Mouse (Mus musculus): ENCODE measurements around the gene Sdhaf2. TPM values are rescaled to one million over a fixed set of nuclear protein-coding genes. Genes with fewer than 3 reads are reported as not detected.
A peak's percentile ranks its signal among the peaks of the same experiment; 100 is the strongest.

Sdhaf2 gene
- total RNA-seq, 4 experiments from 2014 or later: 47.2 to 53.6 (median 48.0) TPM

DNA sequence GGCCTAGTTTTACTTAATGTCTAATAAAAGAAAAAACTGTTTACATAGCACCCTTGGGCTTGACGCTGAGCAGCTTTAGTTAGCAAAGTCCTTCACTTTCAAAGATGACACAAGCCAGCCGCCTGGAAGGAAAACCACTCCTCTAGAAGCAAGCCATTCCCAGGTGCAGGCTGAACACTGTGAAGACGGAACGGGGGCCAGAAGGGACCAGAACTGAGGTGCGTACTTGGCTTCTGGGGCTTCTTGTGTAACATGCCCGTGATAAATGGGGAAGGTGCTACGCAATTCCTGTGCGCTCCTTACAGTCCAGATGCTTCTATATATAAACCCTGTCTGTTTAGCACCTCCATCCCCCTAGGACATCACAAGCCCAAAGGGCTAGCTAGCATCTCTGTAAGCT lies 25.4 kb downstream of the Sdhaf2 start:
- no peak for DNase-seq (ENCODE audit: low spot score in 2 of 2)

DNA sequence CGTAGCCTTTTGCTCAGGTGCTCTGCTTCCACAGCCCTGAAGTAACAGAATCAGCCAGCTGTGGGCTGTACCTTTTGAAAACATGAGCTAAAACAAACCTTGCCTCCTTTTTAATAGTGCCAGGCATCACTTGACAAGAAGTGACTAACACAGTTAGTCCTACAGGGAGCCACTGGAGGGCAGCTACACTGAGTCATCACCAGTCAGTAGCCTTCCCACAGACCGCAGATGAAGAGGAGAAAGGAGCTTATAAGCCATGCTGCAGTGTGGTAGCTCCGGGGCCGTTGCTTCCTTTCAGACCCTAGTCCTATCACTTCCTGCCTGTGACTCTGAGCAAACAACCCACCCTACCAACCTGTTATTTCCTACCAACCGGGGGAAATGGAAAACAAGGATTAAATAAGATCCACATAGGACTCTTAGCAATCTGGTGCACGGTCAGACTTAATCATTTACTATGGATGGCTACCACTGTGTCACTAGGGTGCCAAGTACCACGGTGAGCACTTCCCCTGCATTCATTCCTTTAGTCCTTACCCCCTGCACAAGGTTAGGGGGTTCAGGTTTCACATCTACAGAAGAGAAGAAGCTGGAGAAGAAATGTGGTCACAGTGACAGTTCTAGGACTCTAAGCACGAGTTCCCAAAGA lies 28.3 kb downstream of the Sdhaf2 start:
- no peak for DNase-seq (ENCODE audit: low spot score in 2 of 2)

GRCm38 (mm10) chr19:10496976-10497375 lies 29.0 kb downstream of the Sdhaf2 start:
- no peak for DNase-seq (ENCODE audit: low spot score in 2 of 2)

DNA sequence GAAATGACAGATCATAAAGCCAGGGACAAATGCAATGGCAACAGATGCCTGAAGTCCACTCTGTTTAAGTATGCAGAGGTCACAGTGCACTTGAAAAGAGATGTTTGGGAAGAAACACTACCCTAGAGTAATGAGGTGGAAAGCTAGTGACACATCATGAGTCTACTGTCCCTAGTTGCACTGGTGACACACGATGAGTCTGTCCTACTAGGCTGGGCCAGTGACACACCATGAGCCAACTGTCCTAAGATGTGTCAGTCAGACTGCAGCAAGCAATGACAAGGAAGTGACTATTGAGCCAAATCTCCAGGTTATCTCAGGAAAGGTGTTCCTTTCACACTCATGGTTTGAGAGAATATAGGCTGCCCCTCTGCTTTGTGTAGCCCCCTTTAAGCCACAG lies 30.3 kb downstream of the Sdhaf2 start:
- no peak for DNase-seq (ENCODE audit: low spot score in 2 of 2)

DNA sequence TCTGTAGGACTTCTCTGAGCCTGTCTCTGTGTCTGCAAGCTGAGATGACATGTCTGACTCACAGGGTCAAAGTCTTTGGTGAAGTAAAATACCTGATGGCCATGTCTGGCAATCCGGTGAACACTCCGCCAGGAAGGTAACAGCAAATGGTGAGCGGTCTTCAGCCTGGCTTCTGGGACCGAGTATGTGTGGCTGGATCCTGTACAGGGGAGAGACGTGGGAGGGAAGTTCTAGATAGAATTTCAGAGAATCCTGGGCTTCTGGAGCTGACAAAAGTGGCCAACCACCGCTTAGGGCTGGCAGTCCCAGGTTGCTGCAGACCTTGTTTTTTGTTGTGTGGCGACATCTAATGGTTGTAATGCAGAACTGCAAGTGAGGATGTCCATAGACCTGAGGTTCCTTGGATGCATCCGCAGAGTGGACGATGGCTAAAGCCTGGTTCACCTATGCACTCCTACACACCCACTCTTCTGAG lies 39.6 kb downstream of the Sdhaf2 start:
- DNase-seq (ENCODE audit: low spot score in 2 of 2): peak; percentile 13 to 14

- no peak for DNase-seq (ENCODE audit: low spot score in 2 of 2)
These were observed 43.2 kb downstream of the Sdhaf2 start, which contains the start of gene Ppp1r32 for GRCm38 (mm10) chr19:10482703-10483102. Ppp1r32 (minus strand) TSS chr19:10482928.

- DNase-seq (ENCODE audit: low spot score in 2 of 2): no peak
These were observed 46.4 kb downstream of the Sdhaf2 start for GRCm38 (mm10) chr19:10479541-10479940.

- no peak for DNase-seq (ENCODE audit: low spot score in 2 of 2)
These were observed 52.2 kb downstream of the Sdhaf2 start for GRCm38 (mm10) chr19:10473779-10474178.

- DNase-seq (ENCODE audit: low spot score in 2 of 2): no peak
These were observed 53.0 kb downstream of the Sdhaf2 start for GRCm38 (mm10) chr19:10472958-10473357.

GRCm38 (mm10) chr19:10469171-10469658 lies 56.7 kb downstream of the Sdhaf2 start:
- DNase-seq (ENCODE audit: low spot score in 2 of 2): no peak

DNA sequence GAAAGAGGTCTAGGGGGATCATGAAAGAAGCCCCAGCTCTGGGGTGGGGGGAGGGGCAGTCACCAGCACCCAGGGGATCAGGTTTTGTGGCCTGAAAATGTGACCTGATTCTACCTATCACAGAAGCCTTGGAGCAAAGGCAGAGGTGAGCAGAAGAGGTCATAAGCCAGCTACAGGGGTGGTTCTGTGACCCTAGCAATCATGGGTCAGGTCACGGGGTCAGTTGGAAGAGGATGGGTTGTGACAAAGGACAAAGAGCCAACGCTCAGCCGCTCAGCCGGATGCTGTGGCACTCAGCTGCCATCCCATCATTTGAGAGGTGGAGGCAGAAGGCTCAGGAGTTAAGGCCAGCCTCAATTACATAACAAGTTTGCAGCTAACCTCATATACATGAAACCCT lies 61.5 kb downstream of the Sdhaf2 start:
- DNase-seq (ENCODE audit: low spot score in 2 of 2): no peak

- no peak for DNase-seq (ENCODE audit: low spot score in 2 of 2)
These were observed 64.4 kb downstream of the Sdhaf2 start for GRCm38 (mm10) chr19:10461584-10461983.

- no peak for DNase-seq (ENCODE audit: low spot score in 2 of 2)
These were observed 66.0 kb downstream of the Sdhaf2 start for GRCm38 (mm10) chr19:10459907-10460306.

- no peak for DNase-seq (ENCODE audit: low spot score in 2 of 2)
These were observed 67.8 kb downstream of the Sdhaf2 start for GRCm38 (mm10) chr19:10458096-10458495.

GRCm38 (mm10) chr19:10457484-10457800 lies 68.5 kb downstream of the Sdhaf2 start:
- no peak for DNase-seq (ENCODE audit: low spot score in 2 of 2)

GRCm38 (mm10) chr19:10456752-10457483 lies 69.0 kb downstream of the Sdhaf2 start, which contains the start of gene Lrrc10b:
Lrrc10b (minus strand) TSS chr19:10457473.
- DNase-seq (ENCODE audit: low spot score in 2 of 2): no peak

DNA sequence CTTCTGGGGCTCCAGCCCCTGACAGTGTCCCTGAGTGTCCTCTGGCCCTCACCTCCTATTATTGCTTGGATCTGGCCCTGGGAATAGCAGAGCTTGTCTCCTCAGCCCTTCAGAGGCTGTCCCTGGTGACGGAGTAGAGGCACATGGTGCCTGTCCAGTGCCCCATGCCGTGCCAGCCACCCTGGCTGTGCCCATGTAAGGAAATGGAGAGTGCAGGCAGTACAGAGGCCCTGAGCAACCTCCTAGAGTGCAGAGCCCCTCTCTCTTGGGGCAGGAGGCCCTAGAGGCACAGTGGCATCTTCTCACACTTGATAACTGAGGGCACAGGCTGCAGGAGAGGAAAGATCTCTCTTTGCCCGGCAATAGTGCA lies 70.5 kb downstream of the Sdhaf2 start:
- no peak for DNase-seq (ENCODE audit: low spot score in 2 of 2)

GRCm38 (mm10) chr19:10454718-10455436 lies 71.1 kb downstream of the Sdhaf2 start:
- DNase-seq (ENCODE audit: low spot score in 2 of 2): no peak
